Mouse (Mus musculus) macrophage (primary cell): ENCODE data around the gene Gm9903. TPM values are rescaled to one million over a fixed set of nuclear protein-coding genes. Genes with fewer than 3 reads are reported as not detected.

Experiments
- H3K27ac ChIP-seq: fragments of 350-480 bp; formaldehyde crosslinking; 2 replicates; pipeline ENCODE4 v1.9.0; 2021
- H3K36me3 ChIP-seq: fragments of 350-480 bp; formaldehyde crosslinking; 2 replicates; pipeline ENCODE4 v1.9.0; 2021; ENCODE audit errors: inconsistent target
- H3K4me3 ChIP-seq: fragments of 350-480 bp; formaldehyde crosslinking; 2 replicates; pipeline ENCODE4 v1.9.0; 2021; ENCODE audit errors: inconsistent target
- H3K79me2 ChIP-seq: fragments of 350-480 bp; formaldehyde crosslinking; 2 replicates; pipeline ENCODE4 v1.9.0; 2021; ENCODE audit errors: inconsistent target
- WGBS: methylation state at CpG from one replicate; pipeline ENCODE4 v1.1.7; 2026; ENCODE audit warnings: inconsistent platforms; ENCODE audit not compliant: missing documents; 5-methylcytosine and 5-hydroxymethylcytosine counted together
- polyA plus RNA-seq: library from polyadenylated mRNA; stranded (reverse); fragments of 250-400 nt; gene quantifications from 3 replicates; pipeline ENCODE4 v1.2.4, GENCODE M21; 2018; ENCODE audit warnings: inconsistent platforms
- total RNA-seq, 78 experiments: library from RNA; depleted of rRNA; stranded (reverse); fragments of 250-400 nt; gene quantifications; 1 replicate in 9 of 78; 2 replicates in 24 of 78; 3 replicates in 43 of 78; 4 replicates in 2 of 78; pipeline ENCODE4 v1.2.4; 2018; ENCODE audit warnings: inconsistent platforms in 56 of 78

The Gm9903 gene
- 1 to 10 TPM in 13 of 26 experiments, under 1 TPM in 5, not detected in 8; 0.25 to 2.6 (median 1.5) TPM for total RNA-seq (2018; cell fraction: chromatin; rRNA removed)
- total RNA-seq (2018; cell fraction: cytosol; rRNA removed): under 1 TPM in 17 of 26 experiments, not detected in 9; 0.05 to 0.58 (median 0.14) TPM
- 1 to 10 TPM in 12 of 26 experiments, under 1 TPM in 11, not detected in 3; 0.30 to 3.2 (median 1.2) TPM for total RNA-seq (2018; cell fraction: nucleus; rRNA removed)
- 0.10 to 0.23 TPM in 2 of 3 replicates, not detected in the other for polyA plus RNA-seq

DNA sequence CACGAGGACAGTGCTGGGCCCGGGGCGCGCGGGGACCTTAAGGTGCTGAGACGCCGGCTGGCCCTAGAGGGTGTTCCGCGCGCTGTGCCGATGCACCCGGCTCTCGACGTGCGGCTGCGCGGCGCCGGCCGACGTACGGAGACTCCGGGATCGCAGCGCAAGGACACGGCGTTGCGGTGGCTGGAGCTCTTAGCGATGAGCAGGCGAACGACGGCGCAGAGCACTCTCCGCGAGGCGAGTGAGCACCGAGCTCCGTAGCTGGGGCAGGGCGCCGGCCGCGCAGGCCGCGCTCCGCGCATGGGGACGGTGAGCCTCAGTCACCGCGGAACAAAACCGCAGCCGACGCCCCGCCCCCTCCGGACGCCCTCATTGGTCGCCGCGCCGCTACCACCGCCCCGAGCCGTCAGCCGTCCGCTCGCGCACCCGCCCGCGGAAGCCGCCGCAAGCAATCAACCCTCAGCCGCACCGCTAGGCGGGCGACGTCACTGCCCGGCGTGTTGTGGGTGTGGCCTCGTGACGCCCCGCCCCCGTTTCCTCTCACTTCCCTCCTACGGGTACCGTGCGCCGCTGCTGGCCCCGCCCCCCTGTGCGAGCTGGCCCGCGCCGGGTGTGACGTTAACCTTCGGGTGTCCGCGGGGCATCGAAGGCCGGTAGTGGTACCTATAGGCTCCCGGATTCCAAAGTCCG lies at the start of gene Gm9903, which contains the start of gene Fam53a:
TSS of gene Gm9903 (plus strand) at position 625 of the 687 bp plus-strand sequence.
TSS of gene Fam53a (minus strand) at position 335 of the 687 bp plus-strand sequence.
- Histone ChIP-seq H3K4me3 (peak within 1 kb of the TSS; percentile 60), H3K27ac (peak within 1 kb of the TSS; percentile 61), H3K36me3 (no peaks in the 10 kb centered on the region), H3K79me2 (peaks cover 33% of the 10 kb centered on the region)
- under 1% methylated on average over 89 of the region's 99 CpGs for WGBS

- Histone ChIP-seq H3K4me3 (no peak overlapping the region), H3K27ac (no peak overlapping the region), H3K79me2 (no peaks in the 10 kb centered on the region), H3K36me3 (no peaks in the 10 kb centered on the region)
- WGBS: 85% methylated on average over 1 of the region's 1 CpGs
Observed at GRCm38 (mm10) chr5:33580336-33580735, 49.4 kb upstream of the Gm9903 start.

- Histone ChIP-seq H3K27ac (no peak overlapping the region), H3K36me3 (no peaks in the 10 kb centered on the region), H3K79me2 (no peaks in the 10 kb centered on the region), H3K4me3 (no peak overlapping the region)
- WGBS: 86% methylated on average over 17 of the region's 18 CpGs
Observed at GRCm38 (mm10) chr5:33587498-33588058, 42.1 kb upstream of the Gm9903 start.

- no peak overlapping the region for H3K27ac ChIP-seq
- 78% methylated on average over 3 of the region's 3 CpGs for WGBS
- no peaks in the 10 kb centered on the region for H3K36me3 ChIP-seq
- no peak overlapping the region for H3K4me3 ChIP-seq
- no peaks in the 10 kb centered on the region for H3K79me2 ChIP-seq
Observed at GRCm38 (mm10) chr5:33588066-33588465, 41.7 kb upstream of the Gm9903 start.

GRCm38 (mm10) chr5:33589221-33589888 lies 40.4 kb upstream of the Gm9903 start:
- WGBS: 67% methylated on average over 5 of the region's 5 CpGs
- H3K4me3 ChIP-seq: no peak overlapping the region
- no peaks in the 10 kb centered on the region for H3K79me2 ChIP-seq
- H3K27ac ChIP-seq: no peak overlapping the region
- no peaks in the 10 kb centered on the region for H3K36me3 ChIP-seq

DNA sequence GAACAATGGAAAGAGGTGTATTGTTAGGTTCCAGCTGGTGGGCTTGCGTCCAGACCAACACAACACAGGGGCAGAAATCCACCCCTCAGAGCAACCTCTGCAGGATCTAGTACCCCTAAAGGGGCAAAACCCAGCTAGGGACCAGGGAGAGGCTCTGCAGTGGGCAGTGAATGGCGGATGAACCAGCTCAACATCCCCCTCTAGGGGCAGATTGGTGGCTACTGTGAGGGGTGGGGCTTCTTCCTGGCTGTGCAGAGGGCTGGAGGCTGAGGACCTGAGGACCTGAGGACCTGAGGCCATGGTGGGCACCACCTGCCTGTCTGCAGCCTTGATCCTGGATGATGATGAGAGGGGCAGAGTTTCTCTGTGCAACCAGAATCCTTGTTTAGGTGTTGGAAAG lies 36.1 kb upstream of the Gm9903 start:
- no peaks in the 10 kb centered on the region for H3K79me2 ChIP-seq
- no peak overlapping the region for H3K27ac ChIP-seq
- no peaks in the 10 kb centered on the region for H3K36me3 ChIP-seq
- H3K4me3 ChIP-seq: no peak overlapping the region
- 67% methylated on average over 2 of the region's 2 CpGs for WGBS

- Histone ChIP-seq H3K4me3 (no peak overlapping the region), H3K79me2 (no peaks in the 10 kb centered on the region), H3K27ac (no peak overlapping the region), H3K36me3 (peaks cover 36% of the 10 kb centered on the region; the same call in 1 of the 2 replicates)
- 95% methylated on average over 5 of the region's 5 CpGs for WGBS
Observed at GRCm38 (mm10) chr5:33605314-33605713, 24.4 kb upstream of the Gm9903 start.

DNA sequence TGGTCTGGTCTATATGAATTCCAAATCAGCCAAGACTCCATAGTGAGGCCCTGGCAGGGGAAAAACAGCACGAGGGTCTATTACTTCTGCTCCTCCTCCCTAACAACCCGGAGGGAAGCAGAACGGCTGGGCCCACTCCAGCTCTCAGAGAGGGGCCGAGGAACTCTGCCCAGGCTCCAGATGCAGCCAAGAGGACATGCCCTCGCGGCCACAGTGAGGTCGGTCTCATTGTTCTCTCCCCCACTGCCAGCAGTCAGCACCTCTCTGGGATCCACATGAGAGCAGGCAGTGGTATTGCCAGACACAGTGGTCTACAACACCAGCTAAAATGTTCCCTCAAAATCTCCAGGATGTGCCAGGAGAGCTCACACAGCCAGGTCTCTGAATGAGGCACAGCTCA lies 23.1 kb upstream of the Gm9903 start:
- no peak overlapping the region for H3K27ac ChIP-seq
- 95% methylated on average over 7 of the region's 7 CpGs for WGBS

GRCm38 (mm10) chr5:33607434-33607833 lies 22.3 kb upstream of the Gm9903 start:
- H3K4me3 ChIP-seq: no peak overlapping the region
- no peaks in the 10 kb centered on the region for H3K79me2 ChIP-seq
- WGBS: 93% methylated on average over 15 of the region's 15 CpGs
- peaks cover 41% of the 10 kb centered on the region for H3K36me3 ChIP-seq
- H3K27ac ChIP-seq: no peak overlapping the region

More for the DNA sequence above, 23.1 kb upstream of the Gm9903 start:
- H3K4me3 ChIP-seq: no peak overlapping the region
- H3K79me2 ChIP-seq: no peaks in the 10 kb centered on the region
- H3K36me3 ChIP-seq: peaks cover 38% of the 10 kb centered on the region

GRCm38 (mm10) chr5:33609226-33609625 lies 20.5 kb upstream of the Gm9903 start:
- H3K4me3 ChIP-seq: no peak overlapping the region
- peaks cover 44% of the 10 kb centered on the region for H3K36me3 ChIP-seq
- H3K79me2 ChIP-seq: no peaks in the 10 kb centered on the region
- 93% methylated on average over 1 of the region's 1 CpGs for WGBS
- H3K27ac ChIP-seq: no peak overlapping the region

DNA sequence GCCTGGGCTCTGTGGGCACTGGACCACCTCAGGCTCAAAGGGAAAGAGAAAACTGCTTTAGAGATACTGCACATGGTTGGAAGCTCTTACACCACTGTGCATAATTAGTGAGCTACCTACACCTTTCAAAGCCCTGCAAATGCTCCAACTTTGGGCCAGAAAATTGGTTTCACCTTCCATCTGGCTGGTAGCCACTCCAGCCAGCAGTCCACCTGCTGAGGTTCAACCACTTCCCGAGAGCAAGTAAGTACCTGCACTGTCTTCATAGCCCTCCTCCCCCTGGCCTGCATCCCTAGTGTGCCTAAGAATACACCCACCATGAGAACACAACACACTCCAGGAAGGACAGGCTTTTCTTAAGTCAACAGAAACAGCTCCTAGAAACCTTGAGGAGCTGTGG lies 17.9 kb upstream of the Gm9903 start:
- WGBS: 95% methylated on average over 1 of the region's 1 CpGs
- Histone ChIP-seq H3K36me3 (peaks cover 44% of the 10 kb centered on the region), H3K79me2 (peaks cover 10% of the 10 kb centered on the region; the same call in 1 of the 2 replicates), H3K27ac (no peak overlapping the region), H3K4me3 (no peak overlapping the region)

GRCm38 (mm10) chr5:33614391-33614790 lies 15.3 kb upstream of the Gm9903 start:
- 95% methylated on average over 6 of the region's 6 CpGs for WGBS
- no peak overlapping the region for H3K4me3 ChIP-seq
- no peak overlapping the region for H3K27ac ChIP-seq
- peaks cover 24% of the 10 kb centered on the region; the same call in 1 of the 2 replicates for H3K79me2 ChIP-seq
- peaks cover 29% of the 10 kb centered on the region; the same call in 1 of the 2 replicates for H3K36me3 ChIP-seq

DNA sequence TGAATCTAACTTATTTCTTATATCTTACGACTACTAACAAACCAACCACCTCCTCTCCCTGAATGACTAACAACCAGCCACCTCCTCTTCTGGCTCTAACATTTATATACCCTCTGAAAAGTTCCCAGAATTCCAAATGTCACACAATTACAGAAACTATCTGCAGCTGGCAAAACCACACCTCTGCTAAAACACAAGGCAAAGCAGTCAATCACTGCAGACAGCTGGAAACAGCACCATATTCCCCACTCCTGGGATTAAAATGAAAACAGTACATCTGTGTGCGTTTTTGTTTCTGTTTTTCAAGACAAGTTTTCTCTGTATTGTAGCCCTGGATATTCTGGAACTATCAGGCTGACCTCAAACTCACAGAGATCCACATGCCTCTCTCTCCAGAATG lies 7.1 kb upstream of the Gm9903 start:
- Histone ChIP-seq H3K36me3 (no peaks in the 10 kb centered on the region), H3K4me3 (no peak overlapping the region)
- 90% methylated on average over 2 of the region's 2 CpGs for WGBS

DNA sequence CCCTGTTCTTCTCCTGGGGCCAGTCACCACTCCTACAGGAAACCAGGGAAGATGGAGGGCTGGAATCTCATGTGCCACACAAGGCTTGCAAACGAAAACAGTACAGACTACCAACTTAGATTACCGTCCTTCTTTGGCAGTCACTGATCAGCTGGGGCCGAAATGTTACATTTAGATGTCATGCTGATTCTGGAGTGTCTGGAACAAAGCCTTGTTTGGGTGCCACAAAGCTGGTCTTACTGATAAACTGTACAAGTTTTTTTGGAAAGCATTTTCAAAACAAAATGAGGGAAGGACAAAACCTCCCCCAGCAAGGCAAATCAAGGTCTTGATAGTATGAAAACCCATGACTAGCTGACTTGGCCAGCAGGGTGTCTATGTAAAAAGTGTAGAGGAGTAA lies 6.0 kb upstream of the Gm9903 start:
- H3K27ac ChIP-seq: no peak overlapping the region
- peaks cover 70% of the 10 kb centered on the region for H3K79me2 ChIP-seq
- WGBS: 92% methylated on average over 3 of the region's 3 CpGs
- H3K4me3 ChIP-seq: no peak overlapping the region
- H3K36me3 ChIP-seq: no peaks in the 10 kb centered on the region

More for the DNA sequence above, 7.1 kb upstream of the Gm9903 start:
- H3K27ac ChIP-seq: no peak overlapping the region
- peaks cover 74% of the 10 kb centered on the region for H3K79me2 ChIP-seq
